Mouse (Mus musculus): ENCODE results near the gene Orm2. TPM values are rescaled to one million over a fixed set of nuclear protein-coding genes. Genes with fewer than 3 reads are reported as not detected.
A peak's percentile ranks its signal among the peaks of the same experiment; 100 is the strongest.

Gene Orm2
- total and polyA plus RNA-seq, 3 experiments = not detected

DNA sequence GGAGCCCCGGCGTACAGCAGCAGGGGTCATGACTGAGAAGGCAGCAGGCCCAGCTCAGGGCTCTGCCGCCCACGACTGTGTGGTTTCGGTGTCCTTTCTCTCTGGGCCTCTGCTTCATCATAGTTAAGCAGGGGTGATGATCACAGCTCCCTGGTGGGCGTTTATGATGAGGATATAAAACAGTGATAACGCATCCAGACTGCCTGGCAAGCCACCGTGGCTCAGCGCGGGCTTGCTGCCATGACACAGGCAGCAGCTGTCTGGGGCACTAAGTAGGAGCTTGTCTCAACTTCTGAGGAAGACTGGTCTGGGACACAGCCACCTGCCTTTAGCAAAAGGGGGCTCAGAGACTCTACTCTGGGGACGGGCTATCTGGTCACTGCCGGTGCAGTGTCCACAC, 21.2 kb downstream of the Orm2 start:
- WGBS = 82% methylated on average over 12 of the region's 12 CpGs
- Histone ChIP-seq H3K79me2 (replicated peaks; ENCODE audit: control insufficient read depth, insufficient read depth, low read length) (no peaks in the 10 kb centered on the region), H3K27me3 (ENCODE audit: control insufficient read depth, insufficient read depth, low read length) (no peaks in the 10 kb centered on the region), H3K4me1 (ENCODE audit: control insufficient read depth, insufficient read depth, low read length) (no peaks in the 10 kb centered on the region), H3K9ac (ENCODE audit: low read depth, low read length) (no peak overlapping the region), H3K27ac (no peak overlapping the region), H3K36me3 (ENCODE audit: control insufficient read depth, insufficient read depth, low read length) (no peaks in the 10 kb centered on the region), H3K4me3 (no peak overlapping the region)
- no peak for DNase-seq
- intact Hi-C loops (cut with DNase I) = no loop called here
- no peak for TF ChIP-seq EP300 (IDR thresholded peaks at IDR 0.05; ENCODE audit: insufficient read depth, low read depth, low read length)
- TF ChIP-seq CTCF (IDR thresholded peaks at IDR 0.05) = no peak
- no peak for TF ChIP-seq POLR2A (IDR thresholded peaks at IDR 0.05; ENCODE audit: insufficient read depth, low read depth, low read length)

DNA sequence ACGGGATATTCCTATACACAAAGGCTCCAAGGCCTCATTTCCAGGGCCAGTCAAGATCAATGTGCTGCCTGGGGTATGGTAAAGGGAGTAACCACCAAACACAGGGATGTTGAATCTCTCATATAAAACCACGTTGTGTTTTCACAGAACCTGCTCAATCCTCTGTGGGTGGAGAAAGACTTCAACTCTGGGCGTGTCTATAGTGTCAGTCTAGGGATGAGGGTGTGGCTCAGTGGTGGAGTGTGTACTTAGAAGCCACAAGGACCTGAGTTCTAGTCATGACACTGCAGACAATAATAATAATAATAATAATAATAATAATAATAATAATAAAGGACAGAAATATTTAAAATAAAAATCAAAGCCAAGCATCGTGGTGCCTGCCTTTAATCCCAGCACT, 22.0 kb downstream of the Orm2 start:
- H3K79me2 ChIP-seq (replicated peaks; ENCODE audit: control insufficient read depth, insufficient read depth, low read length) = no peaks in the 10 kb centered on the region
- no peaks in the 10 kb centered on the region for H3K4me1 ChIP-seq (ENCODE audit: control insufficient read depth, insufficient read depth, low read length)
- no peak overlapping the region for H3K27ac ChIP-seq
- H3K9ac ChIP-seq (ENCODE audit: low read depth, low read length) = no peak overlapping the region
- H3K27me3 ChIP-seq (ENCODE audit: control insufficient read depth, insufficient read depth, low read length) = no peaks in the 10 kb centered on the region
- 92% methylated on average over 4 of the region's 4 CpGs for WGBS
- intact Hi-C loops (cut with DNase I) = no loop called here
- no peak for DNase-seq
- H3K36me3 ChIP-seq (ENCODE audit: control insufficient read depth, insufficient read depth, low read length) = no peaks in the 10 kb centered on the region
- no peak overlapping the region for H3K4me3 ChIP-seq
- no peak for TF ChIP-seq EP300 (IDR thresholded peaks at IDR 0.05; ENCODE audit: insufficient read depth, low read depth, low read length)
- no peak for TF ChIP-seq POLR2A (IDR thresholded peaks at IDR 0.05; ENCODE audit: insufficient read depth, low read depth, low read length)
- TF ChIP-seq CTCF (IDR thresholded peaks at IDR 0.05) = no peak

DNA sequence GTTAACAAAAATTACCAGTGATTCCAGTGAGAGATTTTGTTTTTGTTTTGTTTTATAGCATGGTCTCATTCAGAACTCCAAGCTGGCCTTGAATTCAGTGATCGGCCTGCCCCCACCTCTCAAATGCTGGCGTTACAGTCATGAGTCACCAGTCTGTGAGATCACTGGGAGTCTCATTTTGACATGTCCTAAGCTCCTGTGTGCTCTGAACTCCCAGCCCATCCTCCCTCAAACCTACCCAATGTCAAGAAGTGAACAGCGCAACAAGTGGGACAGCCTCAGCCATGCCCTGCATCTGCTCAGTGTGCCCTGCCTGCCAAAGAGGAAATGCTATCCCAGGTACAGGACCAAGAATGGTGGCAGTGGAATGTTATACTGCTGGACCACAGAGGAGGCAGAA, 23.0 kb downstream of the Orm2 start:
- 87% methylated on average over 3 of the region's 3 CpGs for WGBS
- H3K9ac ChIP-seq (ENCODE audit: low read depth, low read length) = no peak overlapping the region
- H3K79me2 ChIP-seq (replicated peaks; ENCODE audit: control insufficient read depth, insufficient read depth, low read length) = no peaks in the 10 kb centered on the region
- intact Hi-C loops (cut with DNase I) = no loop called here
- no peaks in the 10 kb centered on the region for H3K36me3 ChIP-seq (ENCODE audit: control insufficient read depth, insufficient read depth, low read length)
- no peak for DNase-seq
- no peaks in the 10 kb centered on the region for H3K27me3 ChIP-seq (ENCODE audit: control insufficient read depth, insufficient read depth, low read length)
- H3K27ac ChIP-seq = no peak overlapping the region
- TF ChIP-seq CTCF (IDR thresholded peaks at IDR 0.05) = no peak
- TF ChIP-seq EP300 (IDR thresholded peaks at IDR 0.05; ENCODE audit: insufficient read depth, low read depth, low read length) = no peak
- TF ChIP-seq POLR2A (IDR thresholded peaks at IDR 0.05; ENCODE audit: insufficient read depth, low read depth, low read length) = no peak
- H3K4me3 ChIP-seq = no peak overlapping the region
- no peaks in the 10 kb centered on the region for H3K4me1 ChIP-seq (ENCODE audit: control insufficient read depth, insufficient read depth, low read length)

DNA sequence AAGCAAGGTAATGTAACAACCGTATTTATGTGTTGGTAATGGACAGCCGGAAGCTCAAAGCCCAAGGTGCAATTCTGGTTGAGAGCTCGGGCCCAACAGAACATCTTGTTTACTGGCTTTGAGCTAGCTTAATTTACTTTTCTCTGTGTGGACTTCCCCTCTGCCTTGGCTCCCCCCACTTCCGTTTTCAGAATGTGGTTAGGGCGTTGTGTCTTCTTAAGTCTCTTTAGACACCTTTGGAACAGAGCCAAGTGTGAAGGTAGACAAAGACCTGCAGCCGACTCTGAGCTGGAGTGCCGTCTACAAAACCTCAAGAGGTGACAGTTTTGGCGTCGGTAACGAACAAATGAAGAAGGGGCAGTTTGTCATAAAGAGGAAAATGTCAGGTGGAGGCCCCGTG, 23.5 kb downstream of the Orm2 start:
- H3K79me2 ChIP-seq (replicated peaks; ENCODE audit: control insufficient read depth, insufficient read depth, low read length) = no peaks in the 10 kb centered on the region
- no peaks in the 10 kb centered on the region for H3K27me3 ChIP-seq (ENCODE audit: control insufficient read depth, insufficient read depth, low read length)
- H3K4me3 ChIP-seq = no peak overlapping the region
- intact Hi-C loops (cut with DNase I) = no loop called here
- H3K4me1 ChIP-seq (ENCODE audit: control insufficient read depth, insufficient read depth, low read length) = no peaks in the 10 kb centered on the region
- 69% methylated on average over 11 of the region's 11 CpGs for WGBS
- peak in 1 of 2 experiments; percentile 59 for DNase-seq
- H3K9ac ChIP-seq (ENCODE audit: low read depth, low read length) = no peak overlapping the region
- no peak overlapping the region for H3K27ac ChIP-seq
- H3K36me3 ChIP-seq (ENCODE audit: control insufficient read depth, insufficient read depth, low read length) = no peaks in the 10 kb centered on the region
- TF ChIP-seq CTCF (IDR thresholded peaks at IDR 0.05) (no peak), POLR2A (IDR thresholded peaks at IDR 0.05; ENCODE audit: insufficient read depth, low read depth, low read length) (no peak), EP300 (IDR thresholded peaks at IDR 0.05; ENCODE audit: insufficient read depth, low read depth, low read length) (no peak)

DNA sequence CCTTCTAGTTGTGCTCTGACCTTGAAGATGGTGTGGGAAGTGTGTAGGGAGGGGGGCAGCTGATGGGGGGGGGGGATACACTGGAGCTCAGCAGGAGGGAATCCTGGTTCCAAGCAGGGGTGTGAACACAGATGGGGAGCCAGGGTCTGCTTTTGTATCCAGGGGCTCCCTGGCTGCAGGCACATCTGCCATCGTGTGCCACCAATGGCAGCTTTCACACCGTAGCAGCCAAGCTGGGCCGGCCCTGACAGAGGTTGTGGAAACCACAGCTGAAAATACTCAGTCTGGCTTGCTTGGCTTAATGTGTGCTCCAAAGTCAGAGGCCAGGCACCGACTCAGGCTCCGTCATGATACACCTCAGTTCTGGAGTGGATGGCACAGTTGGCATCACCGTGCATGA, 25.8 kb downstream of the Orm2 start:
- H3K27ac ChIP-seq = no peak overlapping the region
- no peak for TF ChIP-seq POLR2A (IDR thresholded peaks at IDR 0.05; ENCODE audit: insufficient read depth, low read depth, low read length)
- no peak for TF ChIP-seq CTCF (IDR thresholded peaks at IDR 0.05)
- TF ChIP-seq EP300 (IDR thresholded peaks at IDR 0.05; ENCODE audit: insufficient read depth, low read depth, low read length) = no peak
- H3K36me3 ChIP-seq (ENCODE audit: control insufficient read depth, insufficient read depth, low read length) = no peaks in the 10 kb centered on the region
- no peak overlapping the region for H3K9ac ChIP-seq (ENCODE audit: low read depth, low read length)
- intact Hi-C loops (cut with DNase I) = no loop called here
- H3K4me1 ChIP-seq (ENCODE audit: control insufficient read depth, insufficient read depth, low read length) = no peaks in the 10 kb centered on the region
- no peak overlapping the region for H3K4me3 ChIP-seq
- no peak for DNase-seq
- H3K27me3 ChIP-seq (ENCODE audit: control insufficient read depth, insufficient read depth, low read length) = no peaks in the 10 kb centered on the region
- no peaks in the 10 kb centered on the region for H3K79me2 ChIP-seq (replicated peaks; ENCODE audit: control insufficient read depth, insufficient read depth, low read length)
- WGBS = 87% methylated on average over 6 of the region's 6 CpGs

DNA sequence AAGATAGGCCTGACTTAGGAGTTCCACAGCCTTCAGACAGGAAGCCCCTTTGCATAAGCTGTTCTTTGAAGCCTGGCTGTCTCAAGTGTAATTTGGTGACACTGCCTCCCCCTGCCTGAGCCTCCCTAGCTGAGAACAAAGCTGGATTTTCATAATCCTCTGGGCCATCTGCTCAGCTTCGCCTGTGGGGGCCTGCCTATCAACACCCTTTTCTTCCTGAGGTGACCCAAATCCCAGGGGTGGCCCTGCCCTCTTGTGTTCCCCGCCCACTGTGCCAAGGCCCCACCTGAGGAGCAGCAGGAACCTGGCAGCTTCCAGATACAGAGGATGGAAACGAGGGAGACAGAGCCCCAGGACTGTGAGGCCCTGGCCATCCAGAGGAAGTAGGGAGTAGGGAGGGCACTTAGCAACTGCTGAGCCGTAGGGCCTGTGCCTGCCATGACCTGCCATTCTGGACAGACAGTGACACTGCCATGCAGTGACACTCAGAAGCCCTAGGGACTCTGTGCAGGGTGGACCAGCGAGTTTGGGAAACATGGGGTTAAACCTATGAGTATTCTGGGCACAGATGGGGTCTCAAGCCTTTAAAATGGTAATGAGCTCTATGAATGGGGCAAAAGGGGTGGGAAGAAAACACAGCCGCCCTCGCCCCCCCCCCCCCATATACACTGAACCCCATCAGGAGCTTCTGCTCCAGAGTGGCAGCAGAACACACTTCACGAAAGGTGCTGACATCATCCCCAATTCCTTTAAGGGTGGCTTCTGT, 27.1 kb downstream of the Orm2 start:
- WGBS = 70% methylated on average over 8 of the region's 8 CpGs
- intact Hi-C loops (cut with DNase I) = no loop called here
- no peak for TF ChIP-seq POLR2A (IDR thresholded peaks at IDR 0.05; ENCODE audit: insufficient read depth, low read depth, low read length)
- TF ChIP-seq CTCF (IDR thresholded peaks at IDR 0.05) = no peak
- TF ChIP-seq EP300 (IDR thresholded peaks at IDR 0.05; ENCODE audit: insufficient read depth, low read depth, low read length) = no peak

More for the DNA sequence above, 27.1 kb downstream of the Orm2 start:
- H3K4me3 ChIP-seq = no peak overlapping the region
- no peaks in the 10 kb centered on the region for H3K79me2 ChIP-seq (replicated peaks; ENCODE audit: control insufficient read depth, insufficient read depth, low read length)
- no peaks in the 10 kb centered on the region for H3K36me3 ChIP-seq (ENCODE audit: control insufficient read depth, insufficient read depth, low read length)
- peaks cover 3% of the 10 kb centered on the region; the same call in 1 of the 2 replicates for H3K4me1 ChIP-seq (ENCODE audit: control insufficient read depth, insufficient read depth, low read length)
- H3K9ac ChIP-seq (ENCODE audit: low read depth, low read length) = no peak overlapping the region
- no peak overlapping the region for H3K27ac ChIP-seq
- H3K27me3 ChIP-seq (ENCODE audit: control insufficient read depth, insufficient read depth, low read length) = no peaks in the 10 kb centered on the region
- DNase-seq = no peak

Data from heart, adult 2 months (tissue).